Mouse (Mus musculus): ENCODE data around the gene Gfra1.
A peak's percentile ranks its signal among the peaks of the same experiment; 100 is the strongest.

The Gfra1 gene

GRCm38 (mm10) chr19:58395785-58396603 is 59.7 kb downstream of the Gfra1 start:
- DNase-seq (ENCODE audit: low read depth, low spot score) = no peak

GRCm38 (mm10) chr19:58393121-58393520 is 62.6 kb downstream of the Gfra1 start:
- no peak for DNase-seq (ENCODE audit: low read depth, low spot score)

- no peak for DNase-seq (ENCODE audit: low read depth, low spot score)
Measured at GRCm38 (mm10) chr19:58391796-58392195, 63.9 kb downstream of the Gfra1 start.

GRCm38 (mm10) chr19:58389466-58389865 is 66.2 kb downstream of the Gfra1 start:
- DNase-seq (ENCODE audit: low read depth, low spot score) = no peak

GRCm38 (mm10) chr19:58388851-58389447 is 66.8 kb downstream of the Gfra1 start:
- DNase-seq (ENCODE audit: low read depth, low spot score) = peak; percentile 5

- DNase-seq (ENCODE audit: low read depth, low spot score) = no peak
Measured at GRCm38 (mm10) chr19:58383273-58383672, 72.4 kb downstream of the Gfra1 start.

- no peak for DNase-seq (ENCODE audit: low read depth, low spot score)
Measured at GRCm38 (mm10) chr19:58382535-58382934, 73.2 kb downstream of the Gfra1 start.

GRCm38 (mm10) chr19:58377969-58378368 is 77.7 kb downstream of the Gfra1 start:
- no peak for DNase-seq (ENCODE audit: low read depth, low spot score)

- DNase-seq (ENCODE audit: low read depth, low spot score) = no peak
Measured at GRCm38 (mm10) chr19:58376675-58377102, 79.0 kb downstream of the Gfra1 start.

- no peak for DNase-seq (ENCODE audit: low read depth, low spot score)
Measured at GRCm38 (mm10) chr19:58374648-58375047, 81.1 kb downstream of the Gfra1 start.

- DNase-seq (ENCODE audit: low read depth, low spot score) = peak; percentile 67
Measured at GRCm38 (mm10) chr19:58374155-58374554, 81.6 kb downstream of the Gfra1 start.

- no peak for DNase-seq (ENCODE audit: low read depth, low spot score)
Measured at GRCm38 (mm10) chr19:58368513-58368912, 87.2 kb downstream of the Gfra1 start.

- no peak for DNase-seq (ENCODE audit: low read depth, low spot score)
Measured at GRCm38 (mm10) chr19:58364688-58365087, 91.0 kb downstream of the Gfra1 start.

GRCm38 (mm10) chr19:58360982-58361381 is 94.7 kb downstream of the Gfra1 start:
- DNase-seq (ENCODE audit: low read depth, low spot score) = no peak

GRCm38 (mm10) chr19:58358063-58358462 is 97.6 kb downstream of the Gfra1 start:
- DNase-seq (ENCODE audit: low read depth, low spot score) = no peak

GRCm38 (mm10) chr19:58353953-58354352 is 101.8 kb downstream of the Gfra1 start:
- DNase-seq (ENCODE audit: low read depth, low spot score) = no peak

- no peak for DNase-seq (ENCODE audit: low read depth, low spot score)
Measured at GRCm38 (mm10) chr19:58353260-58353870, 102.3 kb downstream of the Gfra1 start.

- DNase-seq (ENCODE audit: low read depth, low spot score) = no peak
Measured at GRCm38 (mm10) chr19:58349890-58350408, 105.8 kb downstream of the Gfra1 start.

- no peak for DNase-seq (ENCODE audit: low read depth, low spot score)
Measured at GRCm38 (mm10) chr19:58345137-58345536, 110.6 kb downstream of the Gfra1 start.

GRCm38 (mm10) chr19:58341351-58341750 is 114.4 kb downstream of the Gfra1 start:
- DNase-seq (ENCODE audit: low read depth, low spot score) = no peak

GRCm38 (mm10) chr19:58340221-58340620 is 115.5 kb downstream of the Gfra1 start:
- DNase-seq (ENCODE audit: low read depth, low spot score) = no peak

- no peak for DNase-seq (ENCODE audit: low read depth, low spot score)
Measured at GRCm38 (mm10) chr19:58336802-58337201, 118.9 kb downstream of the Gfra1 start.
